Mouse (Mus musculus): ENCODE data around the gene Mdk.
A peak's percentile ranks its signal among the peaks of the same experiment; 100 is the strongest.

Gene Mdk

DNA sequence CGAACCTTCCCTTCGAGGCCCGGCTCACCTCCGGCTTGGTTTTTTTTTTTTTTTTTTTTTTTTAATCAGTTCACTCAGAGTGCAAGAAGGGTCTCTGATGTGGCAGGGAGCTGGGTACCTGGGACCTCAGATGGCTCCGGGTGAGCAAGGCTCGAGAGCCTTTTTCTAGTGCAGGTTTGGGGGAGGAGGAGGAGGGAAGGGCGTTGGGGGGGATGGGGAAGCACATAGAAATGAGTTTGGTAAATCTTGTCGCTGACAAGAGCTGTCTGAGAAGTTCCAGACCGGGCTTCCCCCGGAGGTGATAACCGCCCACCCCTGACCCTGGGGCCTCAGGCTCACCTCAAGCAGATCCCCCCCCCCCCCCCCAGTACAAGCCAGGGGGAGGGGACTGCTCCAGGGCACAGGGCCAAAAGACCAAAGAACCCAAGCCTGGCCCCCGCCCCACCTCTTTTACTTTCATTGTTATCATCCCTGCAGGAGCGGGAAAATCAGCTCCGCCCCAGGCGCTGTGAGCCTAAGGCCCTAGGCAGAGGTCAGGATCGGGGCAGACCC lies at the start of gene Mdk:
Gene Mdk (minus strand): TSS at position 138 of the 552 bp plus-strand sequence.
- no peak for DNase-seq (ENCODE audit: low spot score in 2 of 2)

DNA sequence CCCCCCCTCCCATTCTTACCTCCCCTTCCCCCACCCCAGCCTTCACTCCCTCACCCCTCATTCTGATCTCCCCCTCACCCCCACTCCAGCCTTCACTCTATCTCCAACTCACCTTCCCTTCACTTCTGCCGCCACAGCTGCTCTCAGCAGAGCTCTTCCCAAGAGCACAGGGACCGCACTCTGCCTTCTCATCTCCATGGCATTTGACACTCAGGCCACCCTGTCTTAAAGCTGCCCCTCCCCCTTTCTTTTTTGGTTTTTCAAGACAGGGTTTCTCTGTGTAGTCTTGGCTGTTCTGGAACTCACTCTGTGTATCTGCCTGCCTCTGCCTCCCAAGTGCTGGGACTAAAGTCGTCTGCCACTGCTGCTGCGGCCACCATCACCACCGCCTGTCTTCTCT lies 48.7 kb upstream of the Mdk start:
- no peak for DNase-seq (ENCODE audit: low spot score in 2 of 2)

DNA sequence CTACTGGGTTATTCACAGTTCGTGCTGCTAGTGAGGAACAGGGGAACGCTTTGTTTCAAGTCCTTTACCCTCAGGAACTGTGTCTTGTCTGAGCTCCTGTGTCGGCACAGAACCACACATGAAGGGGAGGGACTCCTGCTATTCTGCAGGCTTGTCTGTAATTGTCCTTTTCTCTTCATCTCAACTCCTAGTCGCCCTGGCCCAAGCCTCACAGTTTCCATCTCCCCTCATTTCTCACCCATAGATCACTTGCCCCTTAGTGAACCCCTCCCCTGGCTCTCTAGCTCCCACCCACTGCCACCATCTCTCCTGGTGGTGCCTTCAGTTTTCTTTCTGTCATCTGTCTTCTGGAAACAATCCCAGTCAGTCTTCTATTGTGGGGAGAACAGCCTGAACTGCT lies 48.1 kb upstream of the Mdk start:
- DNase-seq (ENCODE audit: low spot score in 2 of 2), result no peak

DNA sequence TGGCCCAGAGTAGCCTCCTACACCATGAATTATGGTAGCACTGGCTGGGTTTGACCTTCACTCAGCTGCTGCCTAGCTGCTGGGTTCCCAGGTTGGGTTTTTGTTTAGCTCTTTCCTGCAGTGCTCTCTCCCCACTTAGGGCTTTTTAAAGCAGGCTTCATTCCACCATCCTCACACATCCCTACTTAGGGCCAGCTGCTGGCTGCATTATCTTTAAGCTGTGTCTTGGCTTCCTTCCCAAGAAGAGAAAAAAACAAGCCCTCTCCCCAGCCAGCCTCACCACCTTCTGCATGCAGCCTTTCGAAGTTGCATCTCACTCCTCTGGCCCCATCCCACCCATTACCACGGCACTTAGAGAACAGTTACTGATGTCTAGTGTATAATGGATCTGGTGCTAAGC lies 46.5 kb upstream of the Mdk start:
- no peak for DNase-seq (ENCODE audit: low spot score in 2 of 2)

GRCm38 (mm10) chr2:91977960-91978359 lies 45.9 kb upstream of the Mdk start:
- no peak for DNase-seq (ENCODE audit: low spot score in 2 of 2)

GRCm38 (mm10) chr2:91975581-91976541 lies 43.8 kb upstream of the Mdk start, which contains the start of gene Dgkz:
TSS of gene Dgkz (minus strand) at chr2:91975864.
- no peak for DNase-seq (ENCODE audit: low spot score in 2 of 2)

DNA sequence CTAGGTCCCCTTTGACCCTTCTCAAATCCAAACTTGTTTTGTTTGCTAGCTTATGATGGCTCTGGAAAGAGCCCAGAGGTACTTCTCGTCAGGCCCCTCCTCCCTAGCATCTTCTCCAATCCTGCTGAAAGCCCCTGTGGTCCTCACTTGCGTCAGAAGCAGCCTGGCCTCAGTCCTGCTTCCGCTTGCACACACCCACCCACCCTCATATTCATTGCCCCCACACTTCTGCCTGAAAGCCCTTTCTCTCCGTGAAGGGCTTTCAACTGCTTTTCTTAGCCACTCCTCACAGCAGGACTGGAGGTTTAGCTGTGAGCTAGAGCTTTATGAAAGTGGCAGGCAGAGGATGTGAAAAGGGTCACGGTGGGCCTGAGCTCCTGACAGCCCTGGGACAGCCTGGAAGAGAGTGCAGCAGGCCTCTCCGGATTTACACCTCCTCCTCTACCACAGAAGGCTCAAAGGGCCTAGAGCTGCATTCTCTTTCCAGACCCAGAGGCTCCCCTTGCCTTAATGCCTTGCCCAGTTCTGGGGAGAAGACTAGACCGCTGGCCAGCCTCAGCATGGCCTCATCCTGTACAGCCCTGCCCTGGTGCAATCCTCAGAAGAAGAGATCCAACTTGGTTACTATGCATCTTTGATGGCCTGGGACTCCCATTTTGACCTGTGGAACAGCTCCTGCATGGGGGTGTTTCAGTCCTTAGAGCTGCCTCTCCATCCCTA lies 41.5 kb upstream of the Mdk start:
- no peak for DNase-seq (ENCODE audit: low spot score in 2 of 2)

DNA sequence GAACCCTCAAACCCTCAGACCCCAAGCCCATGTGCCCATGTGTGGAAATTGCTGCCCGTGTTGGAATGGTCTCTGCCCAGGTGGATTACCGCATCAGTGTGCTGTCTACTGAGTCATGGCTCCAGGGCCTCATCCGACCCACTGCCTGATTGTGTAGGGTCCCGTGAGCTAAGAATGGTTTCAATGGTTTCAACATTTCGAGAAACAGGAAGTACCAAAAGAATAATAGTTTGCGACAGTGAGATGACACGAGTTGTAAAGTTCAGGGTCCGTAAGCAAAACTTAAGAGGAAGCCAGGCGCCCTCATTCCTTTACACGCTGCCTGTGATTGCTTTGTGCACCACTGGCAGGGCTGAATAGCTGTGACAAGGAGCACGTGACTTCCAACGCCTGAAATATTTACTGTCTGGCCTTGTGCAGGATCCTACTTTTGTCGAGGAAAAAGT lies 40.0 kb upstream of the Mdk start:
- DNase-seq (ENCODE audit: low spot score in 2 of 2), result no peak

DNA sequence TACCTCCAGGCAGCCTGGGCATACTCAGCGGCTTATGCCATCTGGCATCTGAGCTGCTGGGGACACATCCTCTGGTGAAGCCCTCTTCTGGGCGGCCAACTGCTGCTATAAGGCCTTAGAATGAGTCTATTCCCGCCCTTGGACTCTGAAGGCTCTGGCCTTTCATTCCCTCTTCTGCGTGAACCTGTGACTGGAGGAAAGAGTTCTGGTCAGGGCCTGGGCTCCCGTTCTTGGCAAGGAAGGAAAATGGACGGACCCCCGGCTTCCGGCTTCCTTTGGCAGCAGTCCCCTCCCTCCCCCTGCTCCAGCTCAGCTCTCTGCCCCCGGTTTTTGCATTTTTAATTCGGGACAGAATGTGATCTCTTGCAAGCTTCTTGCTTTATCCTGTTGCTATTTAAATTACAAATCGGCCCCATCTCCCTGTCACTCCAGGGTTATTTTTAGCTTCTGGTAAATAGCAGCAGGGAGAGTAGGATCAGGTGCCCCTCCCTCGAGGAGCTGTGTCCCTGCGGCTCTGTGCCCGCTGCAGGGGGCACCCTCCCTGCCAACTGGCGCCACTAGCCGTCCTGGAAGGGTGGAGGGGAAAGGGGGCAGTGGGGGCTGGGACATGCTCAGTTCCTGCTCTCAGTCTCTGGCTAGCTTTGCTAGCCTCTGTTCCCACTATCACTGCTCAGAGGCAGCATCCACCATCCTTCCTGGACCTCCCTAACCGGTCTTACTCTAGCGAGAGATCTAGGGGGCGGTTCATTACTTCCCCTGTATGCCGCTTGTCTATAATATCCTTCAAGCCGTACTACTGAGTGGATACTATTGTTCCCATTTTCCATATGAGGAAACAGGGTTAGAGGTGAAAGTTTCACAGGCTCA lies 39.4 kb upstream of the Mdk start:
- DNase-seq (ENCODE audit: low spot score in 2 of 2), result no peak

GRCm38 (mm10) chr2:91967962-91968361 lies 35.9 kb upstream of the Mdk start:
- DNase-seq (ENCODE audit: low spot score in 2 of 2), result no peak

- DNase-seq (ENCODE audit: low spot score in 2 of 2), result no peak
These were observed 34.3 kb upstream of the Mdk start for GRCm38 (mm10) chr2:91966367-91966766.

DNA sequence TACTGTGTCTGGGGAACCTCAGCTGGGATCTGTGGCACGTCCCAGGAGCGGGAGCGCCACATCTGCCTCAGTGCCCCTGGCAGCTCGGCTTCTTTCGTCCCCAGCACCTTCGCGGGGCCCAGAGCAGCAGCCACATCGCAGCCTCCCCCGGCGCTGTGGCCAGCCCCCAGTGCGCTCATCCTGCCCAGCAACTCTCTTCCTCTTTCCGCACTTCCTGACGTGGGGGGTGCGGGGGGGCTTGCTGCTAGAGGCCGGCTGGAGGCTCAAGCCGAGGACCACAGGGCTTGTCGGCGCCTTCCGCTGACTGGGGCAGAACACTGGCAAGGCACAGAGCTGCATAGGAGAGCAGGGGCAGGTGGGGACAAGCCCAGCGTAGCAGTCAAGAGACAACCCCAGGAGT lies 33.3 kb upstream of the Mdk start:
- peak; percentile 63 to 73 for DNase-seq (ENCODE audit: low spot score in 2 of 2)

GRCm38 (mm10) chr2:91964610-91965204 lies 32.6 kb upstream of the Mdk start:
- DNase-seq (ENCODE audit: low spot score in 2 of 2), result no peak

DNA sequence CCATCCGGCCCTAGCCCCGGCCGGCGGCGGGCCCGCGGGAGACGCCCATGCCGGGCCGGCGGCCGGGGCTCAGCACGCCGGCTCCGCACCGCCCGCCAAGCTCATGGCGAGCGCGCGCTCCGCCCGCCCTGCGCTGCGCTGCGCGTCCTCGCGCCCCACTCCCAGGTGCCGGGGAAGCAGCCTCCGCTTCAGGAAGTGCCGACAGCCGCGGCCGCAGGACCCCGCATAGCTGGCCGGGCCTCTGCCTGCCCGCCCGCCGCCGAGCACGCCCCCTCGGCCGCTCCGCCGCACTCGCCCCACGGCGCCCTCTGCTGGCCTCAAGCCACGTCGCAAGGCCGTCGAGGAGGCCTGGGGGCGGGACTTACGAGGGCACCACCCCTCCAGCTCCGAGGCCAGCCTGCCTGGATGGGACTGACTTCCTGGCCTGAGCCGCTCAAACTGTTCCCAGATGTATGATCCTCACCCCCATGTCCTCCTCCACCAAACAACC lies 31.4 kb upstream of the Mdk start:
- peak; percentile 97 to 98 for DNase-seq (ENCODE audit: low spot score in 2 of 2)

- no peak for DNase-seq (ENCODE audit: low spot score in 2 of 2)
These were observed 30.8 kb upstream of the Mdk start for GRCm38 (mm10) chr2:91962864-91963401.

- no peak for DNase-seq (ENCODE audit: low spot score in 2 of 2)
These were observed 30.0 kb upstream of the Mdk start for GRCm38 (mm10) chr2:91961901-91962761.

- DNase-seq (ENCODE audit: low spot score in 2 of 2), result no peak
These were observed 28.4 kb upstream of the Mdk start for GRCm38 (mm10) chr2:91960459-91960858.

- DNase-seq (ENCODE audit: low spot score in 2 of 2), result no peak
These were observed 27.7 kb upstream of the Mdk start for GRCm38 (mm10) chr2:91959544-91960410.

Data from urinary bladder, postnatal 36 days (tissue).